Mouse (Mus musculus): Measurements from ENCODE around the gene Hdgfl2.

- no peak for TF ChIP-seq CTCF (IDR thresholded peaks at IDR 0.05; ENCODE audit: low read depth, low read length)
- TF ChIP-seq POLR2AphosphoS5 (IDR thresholded peaks at IDR 0.05; ENCODE audit: insufficient replicate concordance, low read depth, low read length), result no peak
- TF ChIP-seq GATA1 (IDR thresholded peaks at IDR 0.05; ENCODE audit: borderline replicate concordance, low read length), result no peak
These were observed 47.2 kb upstream of the Hdgfl2 start for GRCm38 (mm10) chr17:56032127-56032733.

Data from G1E (cell line).